Mouse (Mus musculus): Measurements from ENCODE around the gene Crygc. TPM values are rescaled to one million over a fixed set of nuclear protein-coding genes. Genes with fewer than 3 reads are reported as not detected.
A peak's percentile ranks its signal among the peaks of the same experiment; 100 is the strongest.

Crygc gene
- polyA plus RNA-seq, 1 experiment from 2014 or later = not detected

DNA sequence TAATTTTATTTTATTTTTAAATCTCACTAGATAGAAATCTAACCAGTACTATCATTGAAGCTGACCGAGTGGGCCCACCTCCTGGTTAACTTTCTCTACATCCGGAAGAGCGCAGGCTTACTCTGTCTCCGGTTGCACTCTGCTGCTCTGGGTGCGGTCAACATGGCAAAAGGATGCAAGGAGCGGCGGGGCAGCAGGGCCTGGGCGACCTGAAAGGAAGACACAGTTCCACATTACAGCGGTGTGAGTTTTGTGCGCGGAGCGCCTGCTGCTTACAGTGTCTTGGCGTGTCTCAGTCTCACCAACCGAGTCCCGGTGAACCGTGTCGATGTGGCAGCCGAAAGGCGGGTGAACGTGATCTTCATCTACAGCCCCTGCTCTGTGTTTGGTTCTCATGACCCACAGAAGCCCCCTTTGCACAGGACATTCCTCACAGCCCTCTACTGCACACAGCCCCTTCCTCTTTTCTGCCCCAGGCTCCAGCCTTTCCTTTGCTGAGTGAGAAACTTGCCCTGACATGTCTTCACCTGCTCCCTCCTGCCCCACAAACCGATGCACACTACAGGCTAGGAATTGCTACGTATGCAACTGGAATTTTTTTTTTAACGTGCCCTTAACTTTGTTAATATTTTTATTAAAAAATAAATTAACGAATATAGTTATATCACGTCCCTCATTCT is 36.4 kb upstream of the Crygc start:
- no peaks in the 10 kb centered on the region for H3K36me3 ChIP-seq (ENCODE audit: control insufficient read depth, insufficient read depth, low read length)
- 78% methylated on average over 25 of the region's 25 CpGs for WGBS
- H3K27me3 ChIP-seq (ENCODE audit: control insufficient read depth, insufficient read depth, low read length) = no peaks in the 10 kb centered on the region
- DNase-seq (ENCODE audit: low spot score) (peak; percentile 16), ATAC-seq (ENCODE audit: insufficient read depth, low FRiP score, low TSS enrichment) (no peak)
- no peak overlapping the region for H3K9ac ChIP-seq (ENCODE audit: low read length)
- no peak overlapping the region for H3K4me2 ChIP-seq (ENCODE audit: low read depth)
- H3K4me1 ChIP-seq (ENCODE audit: control insufficient read depth, insufficient read depth, low read length) = no peaks in the 10 kb centered on the region
- H3K9me3 ChIP-seq (ENCODE audit: control insufficient read depth, low read length) = no peaks in the 10 kb centered on the region
- no peak overlapping the region for H3K27ac ChIP-seq (ENCODE audit: low read depth, low read length)
- no peak overlapping the region for H3K4me3 ChIP-seq (ENCODE audit: low read depth, low read length)

DNA sequence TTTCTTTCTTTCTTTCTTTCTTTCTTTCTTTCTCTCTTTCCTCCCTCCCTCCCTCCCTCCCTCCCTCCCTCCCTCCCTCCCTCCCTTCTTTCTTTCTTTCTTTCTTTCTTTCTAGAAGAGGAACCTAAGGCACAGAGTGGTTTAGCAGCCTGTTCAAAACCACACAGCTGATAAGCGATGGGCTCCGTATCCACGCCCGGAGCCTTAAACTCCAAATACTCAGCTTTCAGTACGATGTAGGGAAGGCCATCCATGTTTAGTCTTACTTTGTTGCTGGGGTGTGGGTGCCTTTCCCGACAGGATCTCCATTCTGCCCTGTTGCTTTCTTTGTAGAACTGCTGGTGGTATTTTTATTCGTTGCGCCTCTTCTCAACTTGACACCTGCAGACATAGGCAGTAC is 35.7 kb upstream of the Crygc start:
- no peaks in the 10 kb centered on the region for H3K36me3 ChIP-seq (ENCODE audit: control insufficient read depth, insufficient read depth, low read length)
- no peak overlapping the region for H3K27ac ChIP-seq (ENCODE audit: low read depth, low read length)
- H3K27me3 ChIP-seq (ENCODE audit: control insufficient read depth, insufficient read depth, low read length) = no peaks in the 10 kb centered on the region
- no peaks in the 10 kb centered on the region for H3K9me3 ChIP-seq (ENCODE audit: control insufficient read depth, low read length)
- 94% methylated on average over 8 of the region's 8 CpGs for WGBS
- H3K4me2 ChIP-seq (ENCODE audit: low read depth) = no peak overlapping the region
- no peaks in the 10 kb centered on the region for H3K4me1 ChIP-seq (ENCODE audit: control insufficient read depth, insufficient read depth, low read length)
- H3K4me3 ChIP-seq (ENCODE audit: low read depth, low read length) = no peak overlapping the region
- DNase-seq (ENCODE audit: low spot score) (no peak), ATAC-seq (ENCODE audit: insufficient read depth, low FRiP score, low TSS enrichment) (no peak)
- H3K9ac ChIP-seq (ENCODE audit: low read length) = no peak overlapping the region

DNA sequence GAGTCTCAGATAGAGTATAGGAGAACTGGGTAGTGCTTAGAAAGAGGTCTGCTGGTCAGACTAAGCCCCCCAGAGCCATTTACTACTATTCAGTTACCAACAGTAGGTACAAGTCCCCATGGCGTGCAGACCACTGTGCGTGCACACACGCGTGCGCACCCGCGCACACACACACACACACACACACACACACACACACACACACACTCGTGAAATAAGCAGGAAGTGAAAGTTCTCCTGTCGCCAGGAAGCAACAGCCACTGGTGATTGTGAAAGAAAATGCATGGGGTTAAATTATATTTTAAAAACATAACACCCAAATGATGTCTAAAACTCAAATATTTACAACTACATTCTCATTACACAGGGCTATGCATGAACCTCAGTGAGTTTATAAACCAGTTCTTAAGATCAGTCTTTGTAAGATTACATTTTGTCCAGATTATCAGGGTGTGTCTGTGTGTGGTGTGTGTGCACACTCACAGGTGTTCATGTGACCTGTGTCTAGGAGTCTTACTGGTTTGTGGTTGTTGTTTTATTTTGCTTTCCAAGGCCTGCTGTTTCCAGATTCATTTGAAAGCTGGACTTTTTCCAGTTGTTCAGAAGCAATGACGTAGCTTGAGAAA is 34.3 kb upstream of the Crygc start:
- no peaks in the 10 kb centered on the region for H3K9me3 ChIP-seq (ENCODE audit: control insufficient read depth, low read length)
- no peak overlapping the region for H3K4me2 ChIP-seq (ENCODE audit: low read depth)
- WGBS = 87% methylated on average over 10 of the region's 10 CpGs
- no peak overlapping the region for H3K4me3 ChIP-seq (ENCODE audit: low read depth, low read length)
- ATAC-seq (ENCODE audit: insufficient read depth, low FRiP score, low TSS enrichment) = no peak
- no peak for DNase-seq (ENCODE audit: low spot score)
- H3K36me3 ChIP-seq (ENCODE audit: control insufficient read depth, insufficient read depth, low read length) = no peaks in the 10 kb centered on the region
- no peaks in the 10 kb centered on the region for H3K4me1 ChIP-seq (ENCODE audit: control insufficient read depth, insufficient read depth, low read length)
- no peak overlapping the region for H3K9ac ChIP-seq (ENCODE audit: low read length)
- no peaks in the 10 kb centered on the region for H3K27me3 ChIP-seq (ENCODE audit: control insufficient read depth, insufficient read depth, low read length)
- H3K27ac ChIP-seq (ENCODE audit: low read depth, low read length) = no peak overlapping the region

DNA sequence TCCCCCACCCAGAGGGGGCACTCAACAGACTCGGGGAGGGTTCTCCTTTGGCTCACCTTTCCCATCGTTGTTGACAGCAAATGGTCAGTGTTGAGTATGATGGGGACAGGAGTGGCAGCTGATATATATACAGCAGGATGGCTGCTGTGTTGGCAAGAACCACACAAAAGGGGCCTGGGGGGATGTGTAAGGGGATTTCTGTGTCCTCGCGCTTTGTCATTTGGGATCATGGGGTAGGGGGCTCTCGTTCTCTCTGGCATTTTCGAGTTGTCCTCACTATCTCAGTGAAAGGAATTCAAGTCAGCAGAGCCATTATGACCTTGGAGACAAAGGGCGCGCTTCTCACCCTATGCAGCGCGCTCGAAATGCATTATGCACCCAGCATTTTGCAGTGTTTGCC is 29.8 kb upstream of the Crygc start, which contains the start of gene Cryga:
Cryga (minus strand) TSS at position 101 of the 400 bp plus-strand sequence.
- Histone ChIP-seq H3K27me3 (ENCODE audit: control insufficient read depth, insufficient read depth, low read length) (no peaks in the 10 kb centered on the region), H3K9me3 (ENCODE audit: control insufficient read depth, low read length) (no peaks in the 10 kb centered on the region), H3K4me2 (ENCODE audit: low read depth) (no peak within 1 kb of the TSS), H3K4me3 (ENCODE audit: low read depth, low read length) (no peak within 1 kb of the TSS), H3K9ac (ENCODE audit: low read length) (no peak within 1 kb of the TSS), H3K4me1 (ENCODE audit: control insufficient read depth, insufficient read depth, low read length) (no peaks in the 10 kb centered on the region), H3K27ac (ENCODE audit: low read depth, low read length) (no peak within 1 kb of the TSS), H3K36me3 (ENCODE audit: control insufficient read depth, insufficient read depth, low read length) (no peaks in the 10 kb centered on the region)
- no peak for ATAC-seq (ENCODE audit: insufficient read depth, low FRiP score, low TSS enrichment)
- WGBS = 93% methylated on average over 11 of the region's 11 CpGs
- no peak for DNase-seq (ENCODE audit: low spot score)

DNA sequence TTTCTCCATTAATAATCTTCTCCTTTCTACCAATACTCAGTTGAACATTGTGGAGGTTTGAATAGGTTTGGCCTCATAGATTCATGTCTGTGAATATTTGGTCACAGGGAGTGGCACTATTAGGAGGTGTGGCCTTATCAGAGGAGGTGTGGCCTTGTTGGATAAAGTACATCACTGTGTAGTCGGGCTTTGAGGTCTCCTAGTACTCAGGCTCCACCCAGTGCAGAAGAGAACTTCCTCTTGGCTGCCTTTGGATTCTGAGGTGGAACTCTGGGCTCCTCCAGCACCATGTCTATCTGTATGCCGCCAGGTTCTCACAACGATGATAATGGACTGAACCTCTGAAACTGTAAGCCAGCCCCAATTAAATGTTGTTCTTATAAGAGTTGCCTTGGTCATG is 23.5 kb upstream of the Crygc start:
- H3K27ac ChIP-seq (ENCODE audit: low read depth, low read length) = no peak overlapping the region
- ATAC-seq (ENCODE audit: insufficient read depth, low FRiP score, low TSS enrichment) (no peak), DNase-seq (ENCODE audit: low spot score) (no peak)
- H3K27me3 ChIP-seq (ENCODE audit: control insufficient read depth, insufficient read depth, low read length) = no peaks in the 10 kb centered on the region
- H3K4me1 ChIP-seq (ENCODE audit: control insufficient read depth, insufficient read depth, low read length) = no peaks in the 10 kb centered on the region
- H3K36me3 ChIP-seq (ENCODE audit: control insufficient read depth, insufficient read depth, low read length) = no peaks in the 10 kb centered on the region
- no peak overlapping the region for H3K4me3 ChIP-seq (ENCODE audit: low read depth, low read length)
- H3K9me3 ChIP-seq (ENCODE audit: control insufficient read depth, low read length) = no peaks in the 10 kb centered on the region
- 81% methylated on average over 3 of the region's 3 CpGs for WGBS
- H3K4me2 ChIP-seq (ENCODE audit: low read depth) = no peak overlapping the region
- H3K9ac ChIP-seq (ENCODE audit: low read length) = no peak overlapping the region

DNA sequence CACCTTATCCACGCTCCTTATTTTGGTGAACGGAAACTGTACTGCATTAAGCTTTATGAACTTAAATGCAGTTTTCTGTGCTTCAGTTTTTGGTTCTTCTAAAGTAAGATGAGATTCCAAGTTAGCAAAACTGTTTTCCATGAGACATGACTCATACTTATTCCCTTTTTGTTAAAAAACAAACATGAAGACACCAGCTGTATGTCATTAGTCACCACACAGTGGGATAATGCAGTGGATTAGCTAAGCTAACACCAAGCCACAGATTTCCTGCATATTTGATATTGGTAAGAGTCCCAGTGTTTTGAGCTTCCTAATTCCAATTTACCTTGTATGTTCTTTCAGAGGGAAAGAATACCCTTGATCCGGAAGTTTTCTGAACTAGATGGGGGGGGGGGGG is 18.1 kb upstream of the Crygc start:
- Histone ChIP-seq H3K27ac (ENCODE audit: low read depth, low read length) (no peak overlapping the region), H3K4me2 (ENCODE audit: low read depth) (no peak overlapping the region), H3K4me3 (ENCODE audit: low read depth, low read length) (no peak overlapping the region), H3K27me3 (ENCODE audit: control insufficient read depth, insufficient read depth, low read length) (no peaks in the 10 kb centered on the region), H3K4me1 (ENCODE audit: control insufficient read depth, insufficient read depth, low read length) (no peaks in the 10 kb centered on the region), H3K36me3 (ENCODE audit: control insufficient read depth, insufficient read depth, low read length) (no peaks in the 10 kb centered on the region), H3K9ac (ENCODE audit: low read length) (no peak overlapping the region), H3K9me3 (ENCODE audit: control insufficient read depth, low read length) (no peaks in the 10 kb centered on the region)
- no peak for ATAC-seq (ENCODE audit: insufficient read depth, low FRiP score, low TSS enrichment)
- no peak for DNase-seq (ENCODE audit: low spot score)
- WGBS = 93% methylated on average over 3 of the region's 3 CpGs

DNA sequence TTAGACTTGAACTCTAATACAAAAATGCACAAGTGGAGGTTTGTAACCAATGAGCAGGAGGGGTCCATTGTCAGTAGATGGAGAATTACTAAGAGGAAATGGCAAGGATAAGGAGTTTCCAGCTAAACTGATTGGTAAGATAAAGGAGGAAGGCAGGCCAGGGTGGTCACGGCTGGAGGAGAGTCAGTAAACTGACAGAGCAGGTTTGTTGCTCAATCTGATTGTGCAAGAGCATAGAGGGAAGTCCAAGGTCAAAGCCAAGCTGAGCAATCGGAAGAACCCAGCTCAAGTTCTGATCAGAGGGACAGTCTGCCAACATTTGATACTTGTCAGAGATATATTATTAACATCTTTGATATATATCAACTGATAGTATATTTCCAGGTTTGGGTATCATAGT is 16.9 kb upstream of the Crygc start:
- no peaks in the 10 kb centered on the region for H3K36me3 ChIP-seq (ENCODE audit: control insufficient read depth, insufficient read depth, low read length)
- ATAC-seq (ENCODE audit: insufficient read depth, low FRiP score, low TSS enrichment) (no peak), DNase-seq (ENCODE audit: low spot score) (no peak)
- 81% methylated on average over 2 of the region's 2 CpGs for WGBS
- no peak overlapping the region for H3K27ac ChIP-seq (ENCODE audit: low read depth, low read length)
- no peak overlapping the region for H3K9ac ChIP-seq (ENCODE audit: low read length)
- no peaks in the 10 kb centered on the region for H3K9me3 ChIP-seq (ENCODE audit: control insufficient read depth, low read length)
- H3K27me3 ChIP-seq (ENCODE audit: control insufficient read depth, insufficient read depth, low read length) = no peaks in the 10 kb centered on the region
- H3K4me3 ChIP-seq (ENCODE audit: low read depth, low read length) = no peak overlapping the region
- no peak overlapping the region for H3K4me2 ChIP-seq (ENCODE audit: low read depth)
- H3K4me1 ChIP-seq (ENCODE audit: control insufficient read depth, insufficient read depth, low read length) = no peaks in the 10 kb centered on the region

DNA sequence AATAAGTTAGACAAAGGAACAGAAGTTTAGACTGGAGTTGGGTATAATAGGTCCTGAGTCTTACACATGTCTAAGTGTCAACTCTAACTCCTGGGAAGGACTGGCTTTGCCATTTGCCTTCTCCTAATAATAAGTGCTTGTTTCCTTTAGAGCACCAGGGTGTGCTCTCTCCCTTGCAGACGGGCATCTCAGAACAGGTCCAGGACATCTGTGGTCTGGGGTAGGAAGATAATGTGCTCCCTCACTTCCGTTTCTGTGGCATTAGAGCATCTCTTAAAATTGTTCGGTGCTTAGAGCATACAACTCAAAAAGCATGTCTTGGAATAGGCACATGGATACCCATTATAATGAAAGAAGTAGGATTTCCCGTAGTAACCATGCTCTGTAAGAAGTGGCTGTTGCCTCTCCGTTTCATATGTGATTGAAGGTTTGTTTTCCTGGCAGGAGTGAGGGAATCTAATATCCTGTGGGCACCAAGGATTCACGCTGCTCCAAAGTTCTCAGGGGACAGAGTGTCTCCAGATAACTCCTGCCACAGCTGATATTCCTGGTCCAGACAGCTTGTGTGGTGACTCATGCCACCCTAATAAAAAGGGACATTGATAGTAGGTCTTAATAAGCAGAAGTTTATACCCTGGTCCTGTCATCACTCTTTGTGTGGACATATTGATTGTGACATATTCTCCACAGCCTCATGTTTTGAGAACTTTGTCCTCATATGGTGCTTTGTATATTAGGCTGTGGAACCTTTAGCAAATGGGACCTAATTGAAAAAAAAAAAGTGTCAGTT is 15.3 kb upstream of the Crygc start:
- Histone ChIP-seq H3K9ac (ENCODE audit: low read length) (no peak overlapping the region), H3K36me3 (ENCODE audit: control insufficient read depth, insufficient read depth, low read length) (no peaks in the 10 kb centered on the region), H3K4me2 (ENCODE audit: low read depth) (no peak overlapping the region), H3K4me3 (ENCODE audit: low read depth, low read length) (no peak overlapping the region), H3K27me3 (ENCODE audit: control insufficient read depth, insufficient read depth, low read length) (no peaks in the 10 kb centered on the region), H3K9me3 (ENCODE audit: control insufficient read depth, low read length) (no peaks in the 10 kb centered on the region), H3K4me1 (ENCODE audit: control insufficient read depth, insufficient read depth, low read length) (no peaks in the 10 kb centered on the region), H3K27ac (ENCODE audit: low read depth, low read length) (no peak overlapping the region)
- DNase-seq (ENCODE audit: low spot score) = no peak
- WGBS = 85% methylated on average over 6 of the region's 6 CpGs
- ATAC-seq (ENCODE audit: insufficient read depth, low FRiP score, low TSS enrichment) = no peak
